Mouse (Mus musculus) left cerebral cortex, postnatal 10 days (tissue): ENCODE measurements at regions not wholly inside any gene's neighbourhood (a gene's known extent, or its start where the extent isn't known, plus 50 kb on each side); places are given as distances from the start of the nearest gene placed in this dataset.
"Not testable (repeated sequence)": the region's sequence is repeated elsewhere in the genome, so short reads cannot be mapped to it uniquely, and the experiment has no call there.

Experiments used
- DNase-seq, 2 experiments: peaks; one replicate each; pipeline ENCODE4 v3.0.0; 2021 to 2022; ENCODE audit warnings: low spot score in 2 of 2, mixed read lengths in 1 of 2; ENCODE audit errors: extremely low spot score in 1 of 2
- intact Hi-C: fragments of 180-260 bp; cut with DNase I; formaldehyde crosslinking; loops from one replicate; pipeline ENCODE4 v1.15.1; 2025
- microRNA-seq: library from miRNA; unstranded; fragments of <30 nt; microRNA quantifications from one replicate; pipeline ENCODE4 v1.2.0, GENCODE M21; 2022

DNA sequence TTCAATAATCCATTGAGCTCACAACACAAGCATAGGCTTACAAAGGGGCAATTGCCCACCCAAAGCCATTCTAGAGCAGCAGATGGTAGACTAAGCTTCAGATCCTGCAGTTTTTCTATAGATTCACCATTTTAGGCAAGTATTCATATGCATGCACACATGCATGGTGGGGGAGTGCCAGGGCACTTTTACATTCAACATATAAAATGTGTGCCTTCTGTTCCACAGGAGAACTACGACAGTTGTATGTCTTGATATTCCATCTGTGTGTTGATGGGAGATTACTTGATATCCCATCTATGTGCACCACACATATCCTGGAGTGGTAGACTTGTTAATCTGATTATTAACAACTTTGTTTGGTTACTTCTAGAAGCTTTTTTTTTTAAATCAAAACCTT is 334.0 kb downstream of the Lrig3 start:
- intact Hi-C loops, result no loop called here
- DNase-seq, result no peak

DNA sequence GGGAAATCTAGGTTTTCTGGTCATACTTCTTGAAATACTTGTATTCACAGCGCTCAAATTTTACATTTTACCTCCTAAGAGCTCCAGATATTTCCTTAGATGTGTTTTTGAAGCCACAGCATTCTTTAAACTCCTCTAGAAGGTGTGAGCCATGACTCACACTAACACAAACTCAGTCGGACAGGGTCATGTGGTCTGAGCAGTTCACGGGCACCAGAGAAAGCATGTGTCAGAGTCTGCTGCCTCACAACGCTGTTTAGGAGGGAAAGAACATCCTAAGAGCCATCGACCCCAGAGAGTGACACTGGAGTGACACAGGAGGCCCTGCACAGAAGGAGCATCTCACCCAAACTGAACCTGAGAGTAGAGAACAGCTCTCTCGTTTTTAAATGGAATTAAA is 332.2 kb downstream of the Lrig3 start:
- intact Hi-C loops, result no loop called here
- DNase-seq, result no peak

DNA sequence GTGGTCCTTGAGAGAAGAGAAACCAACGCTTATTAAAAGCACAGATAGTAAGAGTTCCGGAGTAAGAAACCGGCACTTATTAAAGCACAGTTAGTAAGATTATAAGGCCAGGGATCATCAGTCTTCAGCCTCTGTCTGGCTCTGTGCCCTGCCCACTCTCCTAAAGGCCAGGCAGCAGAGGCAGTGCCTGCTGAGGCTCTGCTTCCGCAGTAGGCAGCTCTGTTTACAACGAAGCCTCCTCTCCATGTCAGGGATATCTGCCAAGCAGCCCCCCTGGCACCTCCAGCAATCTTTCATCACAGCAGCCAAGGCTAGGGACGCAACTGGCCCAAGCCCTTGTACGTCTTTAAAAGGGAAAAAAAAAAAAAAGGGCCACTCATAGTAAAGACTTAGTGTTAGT is 329.9 kb downstream of the Lrig3 start:
- DNase-seq, result no peak
- intact Hi-C loops, result no loop called here

DNA sequence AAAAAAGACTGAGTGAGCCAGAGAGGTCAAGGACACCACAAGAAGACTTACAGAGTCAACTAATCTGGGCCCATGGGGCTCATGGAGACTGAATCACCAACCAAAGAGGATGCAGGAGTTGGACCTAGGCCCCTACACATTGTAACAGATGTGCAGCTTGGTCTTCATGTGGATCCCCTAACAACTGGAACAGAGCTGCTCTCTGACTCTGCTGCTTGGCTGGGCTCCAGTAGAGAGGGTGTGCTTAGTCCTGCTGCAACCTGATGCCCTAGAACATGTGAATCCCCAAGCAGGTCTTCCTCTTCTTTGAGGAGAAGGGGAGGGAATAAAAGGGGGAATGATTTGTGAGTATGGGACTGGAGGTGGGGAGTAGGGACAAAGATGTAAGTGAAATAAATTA is 325.8 kb downstream of the Lrig3 start:
- no peak for DNase-seq
- intact Hi-C loops, result no loop called here

DNA sequence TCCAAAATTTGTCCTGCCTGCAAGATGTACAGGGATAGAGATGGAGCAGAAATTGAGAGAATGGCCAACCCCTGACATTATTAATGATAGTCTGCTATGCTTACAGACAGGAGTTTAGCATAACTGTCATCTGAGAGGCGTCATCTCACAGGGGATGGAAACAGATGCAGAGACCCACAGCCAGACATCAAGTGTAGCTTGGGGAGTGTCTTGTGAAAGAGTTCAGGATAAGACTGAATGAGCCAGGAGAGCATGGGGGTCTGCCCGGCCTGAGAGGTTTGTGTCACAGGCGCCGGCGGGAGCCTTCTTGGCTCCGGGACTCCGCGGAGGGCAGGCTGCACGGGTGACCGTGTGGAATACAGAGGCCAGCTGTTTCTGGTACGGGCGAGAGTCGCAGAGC is 319.1 kb downstream of the Lrig3 start:
- intact Hi-C loops, DNase-seq: not testable (repeated sequence)

DNA sequence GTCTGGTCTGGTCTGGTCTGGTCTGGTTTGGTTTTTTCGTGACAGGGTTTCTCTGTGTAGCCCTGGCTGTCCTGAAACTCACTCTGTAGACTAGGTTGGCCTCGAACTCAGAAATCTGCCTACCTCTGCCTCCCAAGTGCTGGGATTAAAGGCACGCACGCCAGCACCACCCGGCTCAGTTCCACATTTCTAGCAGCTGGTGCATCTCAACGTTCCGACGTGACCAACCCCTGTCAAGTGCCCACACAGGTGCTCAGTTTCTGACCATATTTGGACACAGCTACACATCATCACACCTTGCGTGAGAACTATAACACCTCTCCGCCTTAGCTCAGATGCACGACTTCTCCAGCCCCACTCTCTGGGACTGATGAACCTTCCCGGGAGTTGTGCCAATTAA is 304.4 kb downstream of the Lrig3 start:
- no peak for DNase-seq
- intact Hi-C loops, result no loop called here

DNA sequence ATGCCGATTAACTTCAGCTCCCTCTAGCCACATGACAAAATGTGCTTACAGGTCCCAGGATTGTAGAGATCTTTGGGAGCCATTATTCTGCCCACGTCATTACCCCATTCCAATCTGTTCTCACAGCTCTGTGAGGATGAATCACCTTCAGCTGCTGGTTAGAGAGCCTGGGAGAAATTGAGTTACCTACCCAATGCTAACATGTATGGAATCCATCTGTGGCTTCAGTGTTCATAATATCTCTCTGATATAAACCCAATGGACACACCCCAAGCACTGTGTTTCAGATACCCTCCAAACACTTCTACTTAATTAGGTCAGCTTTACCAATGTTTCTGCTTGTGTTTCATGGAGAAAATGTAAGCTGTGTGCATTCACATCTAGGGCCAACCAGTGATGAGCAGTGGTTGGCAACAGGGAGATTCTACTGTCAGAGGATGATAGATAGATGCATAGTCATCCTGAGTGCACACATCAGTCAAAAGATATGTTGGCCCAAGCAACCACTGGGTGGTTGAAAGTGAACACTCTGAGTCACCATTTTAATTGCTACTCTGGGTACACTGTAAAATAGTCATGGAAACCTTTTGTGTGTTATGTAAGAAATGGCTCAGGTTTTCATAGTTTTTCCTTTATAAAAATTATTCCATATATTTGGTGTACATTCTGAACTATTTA is 301.5 kb downstream of the Lrig3 start:
- intact Hi-C loops, result no loop called here
- DNase-seq, result no peak

DNA sequence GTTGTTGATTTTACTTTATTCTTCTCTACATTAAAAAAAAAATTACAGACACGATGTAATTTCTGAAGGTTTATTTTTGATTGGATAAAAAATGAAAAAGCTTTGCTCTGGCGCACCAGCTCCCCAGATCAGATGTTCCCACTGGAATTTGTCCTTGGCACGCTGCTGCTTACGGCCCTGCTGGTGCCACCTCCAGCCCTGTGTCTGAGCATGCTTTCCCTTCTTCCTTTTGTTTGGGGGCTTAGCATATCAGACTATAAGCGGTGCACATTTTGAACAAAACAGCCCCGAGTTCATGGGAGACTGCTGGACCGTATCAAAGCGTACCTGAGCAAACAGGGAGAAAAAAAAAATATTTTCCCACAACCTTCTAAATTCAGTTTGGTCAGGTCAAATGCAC is 291.2 kb downstream of the Lrig3 start:
- intact Hi-C loops, result no loop called here
- DNase-seq, result no peak

DNA sequence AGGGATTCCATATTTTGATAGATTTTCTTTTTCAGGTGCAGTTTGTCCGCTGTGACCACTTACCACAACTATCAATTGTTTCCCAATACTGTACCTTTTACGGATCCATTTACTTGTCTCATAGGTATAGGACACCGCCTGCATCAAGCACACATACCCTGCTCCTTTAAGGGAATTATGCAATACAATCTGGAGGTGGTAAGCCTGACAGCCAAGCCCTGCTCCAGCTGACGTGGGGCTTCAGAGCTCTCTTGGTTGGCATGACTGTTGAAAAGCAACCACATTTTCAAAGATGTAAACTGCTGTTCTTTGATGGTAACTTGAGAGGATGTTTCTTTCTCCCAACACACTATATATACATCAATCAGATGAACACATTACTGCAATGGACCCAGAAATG is 288.2 kb downstream of the Lrig3 start:
- no peak for DNase-seq
- intact Hi-C loops, result no loop called here

DNA sequence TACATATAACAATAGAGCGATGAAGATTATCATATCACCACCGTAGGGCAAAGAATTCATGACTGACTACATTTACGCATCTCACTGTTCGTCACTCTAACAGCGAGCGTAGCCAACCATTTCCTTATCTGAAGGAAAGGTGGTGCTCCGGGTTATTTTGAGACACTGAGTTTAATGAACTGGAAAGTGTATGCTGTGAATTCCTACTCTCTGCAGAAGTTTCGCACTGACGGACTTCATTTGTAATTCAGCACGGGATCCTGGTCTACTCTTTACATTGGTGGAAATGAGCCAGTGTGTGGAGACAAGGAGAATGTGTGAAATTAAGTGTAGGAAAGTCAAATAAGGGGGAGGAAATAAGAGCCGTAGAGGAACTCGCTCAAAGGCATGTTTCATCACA is 283.2 kb downstream of the Lrig3 start:
- DNase-seq, result no peak
- intact Hi-C loops, result no loop called here

DNA sequence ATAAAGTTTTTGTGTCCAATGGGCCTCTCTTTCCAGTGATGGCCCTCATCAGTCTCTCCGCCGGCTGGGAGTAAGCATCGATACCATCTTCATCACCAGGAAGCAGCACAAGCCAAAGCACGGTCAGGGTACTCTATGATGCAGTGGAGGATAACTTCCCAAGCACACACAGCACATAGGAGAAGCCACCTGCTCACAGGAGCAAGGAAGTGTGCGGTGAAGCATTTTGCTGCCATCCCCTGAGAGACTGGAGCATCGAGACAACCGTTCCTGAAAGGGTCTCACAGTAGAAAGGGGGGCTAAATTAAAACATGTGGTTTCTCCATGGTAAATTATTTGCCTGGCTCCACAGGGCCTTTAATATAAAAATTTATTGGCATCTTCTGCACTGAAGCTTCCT is 277.1 kb downstream of the Lrig3 start:
- intact Hi-C loops, result no loop called here
- no peak for DNase-seq

DNA sequence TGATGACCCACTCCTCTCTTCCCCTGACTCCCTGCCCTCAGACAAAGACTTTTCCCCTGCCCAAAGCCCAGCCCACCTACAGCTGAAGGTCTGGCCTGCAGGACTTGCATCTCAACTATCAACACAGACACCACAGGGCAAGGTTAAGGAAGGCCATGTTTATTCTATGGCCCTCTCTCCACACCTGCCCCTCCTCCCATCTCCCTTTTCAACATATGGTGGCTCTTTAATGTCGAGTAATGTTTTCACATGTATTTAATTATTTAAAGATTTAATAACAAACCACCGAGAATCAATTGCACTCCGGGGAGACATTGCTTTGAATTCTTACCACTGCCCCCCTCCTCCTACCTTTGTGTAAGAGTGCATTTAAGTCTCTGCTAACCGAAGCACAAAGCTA is 273.6 kb downstream of the Lrig3 start:
- DNase-seq, result no peak
- intact Hi-C loops, result no loop called here

Small RNAs in the stretch of these regions (microRNA-seq; reads per million reads assigned to microRNA genes)
- 1.7 reads per million for gene Mir378d
